In the genomic region with DNA sequence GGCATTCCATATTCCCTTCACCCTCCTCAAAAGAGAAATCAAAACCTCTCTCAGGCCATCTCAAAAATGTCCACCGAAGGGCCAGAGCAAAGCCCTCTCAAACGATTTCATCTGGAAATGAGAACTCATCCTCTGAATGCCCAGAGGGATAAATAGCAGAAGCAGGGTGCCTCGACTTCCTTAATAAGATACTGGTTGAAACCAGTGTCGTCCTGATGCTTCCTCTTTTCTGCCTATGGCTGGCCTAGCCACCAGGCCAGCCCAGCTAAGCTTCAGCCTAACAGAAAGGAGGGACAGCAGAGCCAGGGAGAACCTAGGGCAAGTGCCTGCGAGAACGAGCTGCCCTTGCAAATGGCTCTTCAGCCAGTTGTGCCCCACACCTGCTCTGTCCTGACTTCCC, we compare ENCODE assay signal across 14 mouse cellular contexts. TPM values are rescaled to one million over a fixed set of nuclear protein-coding genes. Genes with fewer than 3 reads are reported as not detected.
DNase-seq lines count a peak whose midpoint lies in the region; ATAC-seq and TF ChIP-seq lines count a peak whose summit lies in the region.
"Had no signal": no experiment of that assay in that cellular context is flagged by ENCODE, and none has a peak within 500 bp of the region (broad histone marks: within the 10 kb centered on the region; RNA-seq: fewer than 3 reads in every experiment).

No protein-coding gene starts in this region.

- no peak overlapping the region for H3K4me3 ChIP-seq in kidney, embryonic 16.5 days (ENCODE audit: low read length)
- peak overlapping the region; percentile 14 for H3K4me3 ChIP-seq in bone marrow macrophage, adult 2 months (ENCODE audit: insufficient read depth, low read length)
- H3K4me3 ChIP-seq in macrophage (ENCODE audit: inconsistent target) = no peak overlapping the region
- no peak overlapping the region for H3K4me3 ChIP-seq in intestine, embryonic 15.5 days (replicated peaks)

- H3K27me3 ChIP-seq in kidney, embryonic 16.5 days (ENCODE audit: insufficient read depth, low read length) = no peaks in the 10 kb centered on the region
- H3K27me3 ChIP-seq in intestine, embryonic 15.5 days (replicated peaks) = no peaks in the 10 kb centered on the region

- H3K9me3 ChIP-seq in kidney, embryonic 16.5 days (ENCODE audit: low read length) = no peaks in the 10 kb centered on the region
- no peaks in the 10 kb centered on the region for H3K9me3 ChIP-seq in intestine, embryonic 15.5 days

- ATAC-seq in kidney, embryonic 16.5 days (ENCODE audit: low FRiP score, low TSS enrichment) = no peak
- ATAC-seq in frontal cortex, adult (ENCODE audit: low TSS enrichment) = no peak
- ATAC-seq in intestine, embryonic 15.5 days = no peak

- no peak for DNase-seq in kidney, postnatal 14 days
- DNase-seq in B cell, adult 2 months = peak; percentile 58 to 59
- DNase-seq in urinary bladder, postnatal 14 days (ENCODE audit: low spot score) = no peak
- DNase-seq: adrenal gland, adult 8-10 months; cerebellum, adult 8-10 months; lung, postnatal 4 days; right cerebral cortex, postnatal 25 days; thymus, postnatal 25 days had no signal

- H3K9ac ChIP-seq in kidney, embryonic 16.5 days (replicated peaks; ENCODE audit: low read length) = no peak overlapping the region; the same call in 1 of the 2 replicates
- H3K9ac ChIP-seq in intestine, embryonic 15.5 days = no peak overlapping the region

- 71% methylated on average over 6 of the region's 6 CpGs for WGBS in kidney, embryonic 16.5 days
- WGBS in macrophage (ENCODE audit: missing documents) = 5% methylated on average over 6 of the region's 6 CpGs
- WGBS in intestine, embryonic 15.5 days = 70% methylated on average over 6 of the region's 6 CpGs

- no peak for TF ChIP-seq CTCF in bone marrow macrophage, adult 2 months (IDR thresholded peaks at IDR 0.05; ENCODE audit: low read depth, low read length)

- H3K79me2 ChIP-seq in macrophage (ENCODE audit: inconsistent target) = peaks cover 89% of the 10 kb centered on the region

- H3K4me2 ChIP-seq in kidney, embryonic 16.5 days (replicated peaks; ENCODE audit: low read depth, low read length) = no peak overlapping the region
- H3K4me2 ChIP-seq in intestine, embryonic 15.5 days (replicated peaks) = no peak overlapping the region

- no peak for TF ChIP-seq POLR2A in bone marrow macrophage, adult 2 months (IDR thresholded peaks at IDR 0.05; ENCODE audit: borderline replicate concordance, low read depth, low read length)

- H3K27ac ChIP-seq in kidney, embryonic 16.5 days (ENCODE audit: low read length) = 0 out of 2 replicates have a peak overlapping the region, but pooled peaks have one; percentile 5
- H3K27ac ChIP-seq in bone marrow macrophage, adult 2 months (ENCODE audit: insufficient read depth, low read depth, low read length) = peak overlapping the region; percentile 94
- H3K27ac ChIP-seq in macrophage = peak overlapping the region; percentile 93
- H3K27ac ChIP-seq in intestine, embryonic 15.5 days = no peak overlapping the region

- peaks cover 31% of the 10 kb centered on the region for H3K4me1 ChIP-seq in kidney, embryonic 16.5 days (ENCODE audit: insufficient read depth, low read length)
- peaks cover 73% of the 10 kb centered on the region for H3K4me1 ChIP-seq in bone marrow macrophage, adult 2 months (ENCODE audit: control insufficient read depth, insufficient read depth, low read length)
- peaks cover 29% of the 10 kb centered on the region for H3K4me1 ChIP-seq in intestine, embryonic 15.5 days (replicated peaks)

- H3K36me3 ChIP-seq in kidney, embryonic 16.5 days (ENCODE audit: insufficient read depth, low read length) = no peaks in the 10 kb centered on the region
- H3K36me3 ChIP-seq in macrophage (ENCODE audit: inconsistent target) = no peaks in the 10 kb centered on the region
- no peaks in the 10 kb centered on the region for H3K36me3 ChIP-seq in intestine, embryonic 15.5 days

RNA-seq across cellular contexts. Expression of a gene that starts 17.8 kb away (rescaled TPM):
- 5.3 and 6.7 TPM in 2 replicates for polyA plus RNA-seq in kidney, embryonic 16.5 days (2015; fragmentation: Nextera tagmentation; extraction: Ambion mirVana)
- 17.9 and 18.7 TPM in 2 replicates for polyA plus RNA-seq in bone marrow macrophage, adult 2 months (2012; ENCODE audit: insufficient read depth, insufficient read length, missing spikeins)
- total RNA-seq in macrophage (2018; cell fraction: chromatin; rRNA removed) = 100 to 1,000 TPM in 5 of 26 experiments, 10 to 100 TPM in 21; 16.7 to 137 (median 78.1) TPM
- total RNA-seq in macrophage (2018; cell fraction: cytosol; rRNA removed) = 10 to 100 TPM in 23 of 26 experiments, 1 to 10 TPM in 3; 7.8 to 23.6 (median 14.8) TPM
- 10 to 100 TPM in 25 of 26 experiments, 1 to 10 TPM in 1; 9.3 to 75.6 (median 42.6) TPM for total RNA-seq in macrophage (2018; cell fraction: nucleus; rRNA removed)
- 9.0 to 14.1 TPM (median 9.9 TPM) in 3 replicates for polyA plus RNA-seq in macrophage (2018)
- polyA plus RNA-seq in intestine, embryonic 15.5 days (2015; fragmentation: Nextera tagmentation; extraction: Ambion mirVana) = 2.9 and 3.6 TPM in 2 replicates

RNA-seq across cellular contexts. Expression of a gene that starts 31.3 kb away (rescaled TPM):
- polyA plus RNA-seq in kidney, embryonic 16.5 days (2015; fragmentation: Nextera tagmentation; extraction: Ambion mirVana) = not detected in 2 replicates
- polyA plus RNA-seq in bone marrow macrophage, adult 2 months (2012; ENCODE audit: insufficient read depth, insufficient read length, missing spikeins) = not detected in 2 replicates
- total RNA-seq in macrophage (2018; cell fraction: chromatin; rRNA removed) = not detected
- not detected for total RNA-seq in macrophage (2018; cell fraction: cytosol; rRNA removed)
- total RNA-seq in macrophage (2018; cell fraction: nucleus; rRNA removed) = not detected
- not detected in 3 replicates for polyA plus RNA-seq in macrophage (2018)
- polyA plus RNA-seq in intestine, embryonic 15.5 days (2015; fragmentation: Nextera tagmentation; extraction: Ambion mirVana) = not detected in 2 replicates
- total RNA-seq: adrenal gland, adult 8-10 months; ES-E14 had no signal

RNA-seq across cellular contexts. Expression of a gene that starts 41.2 kb away (rescaled TPM):
- polyA plus RNA-seq in kidney, embryonic 16.5 days (2015; fragmentation: Nextera tagmentation; extraction: Ambion mirVana) = 0.27 and 0.82 TPM in 2 replicates
- not detected in 2 replicates for polyA plus RNA-seq in bone marrow macrophage, adult 2 months (2012; ENCODE audit: insufficient read depth, insufficient read length, missing spikeins)
- not detected for total RNA-seq in macrophage (2018; cell fraction: chromatin; rRNA removed)
- not detected for total RNA-seq in macrophage (2018; cell fraction: cytosol; rRNA removed)
- total RNA-seq in macrophage (2018; cell fraction: nucleus; rRNA removed) = not detected
- polyA plus RNA-seq in macrophage (2018) = not detected in 3 replicates
- 0.73 and 1.0 TPM in 2 replicates for polyA plus RNA-seq in intestine, embryonic 15.5 days (2015; fragmentation: Nextera tagmentation; extraction: Ambion mirVana)
- total RNA-seq: ES-E14 had no signal

Comparison
In these comparisons a context has a peak if more than half of its experiments do, and no peak if none do; other contexts are left out.
1. DNase-seq: peak in B cell, adult 2 months (2 of 2); none in kidney, postnatal 14 days (single experiment) and urinary bladder, postnatal 14 days (single experiment).